Mouse (Mus musculus) ZHBTc4 (cell line): ENCODE measurements around the gene Fmnl2.
A peak's percentile ranks its signal among the peaks of the same experiment; 100 is the strongest.

Source experiments
- DNase-seq: peaks from one replicate; pipeline ENCODE4 v3.0.0-alpha.2; 2011; ENCODE audit warnings: low read depth, low spot score

Gene Fmnl2

GRCm38 (mm10) chr2:52985167-52985566 is 127.5 kb downstream of the Fmnl2 start:
- DNase-seq = no peak

GRCm38 (mm10) chr2:52986354-52986753 is 128.7 kb downstream of the Fmnl2 start:
- no peak for DNase-seq

DNA sequence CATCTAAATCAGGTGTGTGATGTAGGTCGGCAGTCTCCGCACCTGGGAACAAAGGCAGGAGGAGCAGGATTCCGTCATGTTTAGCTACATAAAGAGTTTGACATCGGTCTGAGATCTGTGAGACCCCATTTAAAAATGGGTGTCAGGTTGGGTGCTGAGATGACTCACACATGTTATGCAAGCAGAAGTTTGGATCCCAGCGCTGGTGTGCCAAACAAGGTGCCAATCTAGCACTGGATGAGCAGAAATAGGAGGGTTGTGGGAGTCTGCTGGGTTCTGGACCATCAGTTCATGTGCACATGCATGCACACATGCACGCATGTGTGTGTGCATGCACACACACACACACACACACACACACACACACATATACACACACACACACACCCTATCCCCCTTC is 129.4 kb downstream of the Fmnl2 start:
- no peak for DNase-seq

GRCm38 (mm10) chr2:52987637-52988295 is 130.1 kb downstream of the Fmnl2 start:
- no peak for DNase-seq

GRCm38 (mm10) chr2:52989316-52989715 is 131.7 kb downstream of the Fmnl2 start:
- DNase-seq = no peak

DNA sequence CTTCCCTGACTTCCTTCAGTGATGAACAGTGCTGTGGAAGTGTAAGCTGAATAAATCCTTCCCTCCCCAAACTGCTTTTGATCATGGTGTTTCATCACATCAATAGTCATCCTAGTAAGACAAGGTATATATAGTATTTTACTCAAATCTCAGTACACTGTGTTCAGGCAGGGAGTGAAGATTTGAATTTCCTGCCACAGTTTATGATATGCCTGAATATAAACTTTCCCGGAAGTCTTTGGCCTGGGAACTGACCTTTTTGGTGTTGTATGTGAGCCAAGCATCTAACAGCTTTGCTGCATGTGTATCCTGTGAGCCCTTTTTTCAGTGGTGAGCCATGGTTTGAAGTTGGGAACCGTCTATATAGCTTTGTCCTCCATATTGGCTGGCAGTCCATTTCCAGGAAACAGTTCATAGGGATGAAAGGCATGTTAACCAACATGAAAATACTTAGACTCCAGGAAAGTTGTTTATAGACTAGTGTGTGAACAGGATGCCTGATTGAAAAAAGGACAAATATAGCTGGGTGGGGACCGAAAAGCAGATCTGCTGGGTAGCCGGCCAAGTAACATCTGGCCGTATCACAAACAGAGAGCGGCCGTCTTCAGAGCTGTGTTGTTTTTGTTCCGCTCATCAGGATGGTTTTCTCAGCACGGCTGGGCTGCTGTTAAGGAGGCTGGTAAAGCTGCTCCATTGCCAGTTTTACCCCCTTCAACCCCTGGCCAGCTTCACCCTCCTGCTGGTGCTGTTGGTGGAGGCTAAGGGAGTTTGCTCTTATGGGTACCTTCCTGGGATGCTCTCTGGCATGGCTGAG is 133.4 kb downstream of the Fmnl2 start:
- no peak for DNase-seq

DNA sequence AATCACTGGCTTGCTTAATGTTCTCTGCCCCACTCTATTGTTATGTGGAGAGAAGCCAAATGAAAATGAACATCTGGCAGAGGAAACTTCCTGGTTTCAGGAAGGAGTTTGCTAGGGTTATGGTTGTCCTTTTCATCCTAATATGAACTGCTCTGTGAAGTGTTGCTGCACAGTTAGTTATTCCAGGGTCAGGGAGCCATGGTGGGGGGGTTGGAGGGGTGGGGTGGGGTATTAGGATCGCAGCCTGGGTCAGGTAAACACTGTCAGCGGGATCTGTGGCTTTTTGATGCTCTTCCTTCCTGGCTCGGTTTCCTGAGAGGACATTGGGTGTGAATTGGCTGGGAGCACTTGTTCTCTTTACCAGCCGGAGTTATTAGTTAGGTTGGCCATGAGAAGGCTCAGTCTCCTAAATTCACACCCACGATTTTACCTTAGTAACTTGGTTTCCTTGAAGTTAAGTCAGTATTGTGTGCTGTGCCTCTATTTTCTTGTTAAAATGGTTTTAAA is 134.1 kb downstream of the Fmnl2 start:
- DNase-seq = no peak

DNA sequence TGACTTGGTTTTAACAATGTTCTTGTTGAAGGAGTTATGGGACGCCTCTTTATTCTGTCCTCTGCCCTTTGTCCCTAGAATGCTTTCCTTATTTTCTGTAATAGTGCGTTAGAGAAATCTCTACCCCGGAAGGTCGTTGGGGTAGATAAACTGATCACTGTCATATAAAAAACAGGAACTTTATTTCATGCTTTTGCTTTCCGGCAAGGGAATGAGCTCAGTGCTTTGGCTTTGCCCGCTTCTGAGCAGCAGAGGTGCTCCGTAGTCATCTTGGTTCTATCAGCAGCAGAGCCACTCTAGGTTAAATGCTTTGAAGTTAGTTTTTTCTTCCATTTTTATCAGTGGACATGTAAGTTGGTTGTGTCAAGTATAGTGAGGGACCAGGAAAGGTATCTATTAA is 135.6 kb downstream of the Fmnl2 start:
- no peak for DNase-seq

- DNase-seq = no peak
Observed at GRCm38 (mm10) chr2:52994526-52994925, 136.9 kb downstream of the Fmnl2 start.

DNA sequence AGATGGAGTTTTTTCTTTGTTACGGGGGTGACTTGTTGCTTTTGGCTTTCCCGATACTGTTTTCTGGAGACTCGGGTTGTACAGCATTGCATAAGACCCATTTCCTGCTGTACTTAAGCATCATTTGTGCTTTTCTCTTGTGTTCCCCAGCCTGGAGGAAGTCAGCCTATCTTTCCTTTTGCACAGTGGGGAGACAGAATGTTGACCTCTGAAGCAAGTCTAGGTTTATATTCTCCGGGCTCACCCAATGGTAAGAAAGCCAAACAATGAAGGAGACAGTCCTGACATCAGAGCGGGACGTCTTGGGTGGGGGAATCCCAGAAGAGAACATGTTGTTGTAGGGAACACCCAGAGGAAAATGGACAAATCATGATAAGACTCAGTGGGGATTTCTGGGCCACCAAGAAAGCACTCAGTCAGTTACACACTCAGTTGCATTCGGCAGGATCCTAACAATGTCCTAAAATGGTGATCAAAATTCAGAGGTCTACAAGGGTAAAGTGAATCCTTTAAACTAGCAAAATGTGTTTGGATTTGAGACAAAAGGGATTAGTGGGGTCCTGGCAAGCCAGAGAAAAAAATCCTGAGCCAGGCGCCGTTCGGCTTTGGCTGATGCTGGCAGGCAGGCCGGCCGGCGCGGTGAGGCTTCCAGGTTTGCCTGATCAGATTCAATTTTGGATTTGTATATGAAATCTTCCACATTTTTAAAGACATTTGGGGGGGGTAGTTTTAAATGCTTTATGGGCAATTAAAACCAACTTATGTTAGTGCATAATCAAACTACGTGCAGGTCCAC is 140.5 kb downstream of the Fmnl2 start:
- peak; percentile 24 for DNase-seq

DNA sequence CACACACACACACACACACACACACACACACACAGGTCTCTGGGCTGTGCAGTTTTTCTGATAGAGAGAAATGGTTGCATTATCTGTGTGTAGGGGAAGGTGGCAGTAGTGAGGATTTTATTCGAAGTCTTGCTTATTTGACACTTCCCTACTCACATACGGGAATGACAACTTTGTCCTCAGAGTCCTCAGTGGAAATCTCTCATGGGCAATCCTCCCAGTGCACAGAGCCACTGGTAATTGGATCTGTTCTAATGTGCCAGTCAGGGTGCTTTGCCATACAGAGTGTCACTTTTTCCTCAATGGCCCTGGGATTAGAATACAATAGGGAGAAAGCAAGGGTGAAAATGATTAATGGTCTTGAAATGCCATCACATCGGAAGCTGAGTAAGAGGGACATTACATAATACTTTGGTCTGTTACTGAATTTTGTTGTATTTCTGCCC is 141.9 kb downstream of the Fmnl2 start:
- DNase-seq = peak; percentile 45

GRCm38 (mm10) chr2:53000446-53000845 is 142.8 kb downstream of the Fmnl2 start:
- DNase-seq = no peak

DNA sequence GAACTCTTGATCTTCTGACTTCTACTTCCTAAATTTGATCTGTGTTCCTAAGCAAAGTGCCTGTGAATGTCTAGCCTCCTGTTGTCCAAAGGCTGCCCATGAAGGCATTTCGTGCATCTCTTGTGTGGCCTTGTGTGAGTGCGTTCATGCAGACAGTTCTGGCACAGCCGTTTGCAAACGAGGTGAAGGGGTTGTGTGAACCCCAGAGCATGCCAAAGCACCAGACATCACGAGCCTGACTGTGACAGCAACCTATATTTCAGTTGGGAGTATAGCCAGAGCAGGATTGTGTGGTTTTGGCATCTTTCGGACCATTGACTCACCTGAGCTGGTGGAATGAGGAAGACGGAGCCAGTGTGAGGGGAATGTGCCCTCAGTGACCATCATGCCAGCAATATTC is 148.5 kb downstream of the Fmnl2 start:
- DNase-seq = no peak

- DNase-seq = peak; percentile 94
Observed at GRCm38 (mm10) chr2:53007142-53007541, 149.5 kb downstream of the Fmnl2 start.

DNA sequence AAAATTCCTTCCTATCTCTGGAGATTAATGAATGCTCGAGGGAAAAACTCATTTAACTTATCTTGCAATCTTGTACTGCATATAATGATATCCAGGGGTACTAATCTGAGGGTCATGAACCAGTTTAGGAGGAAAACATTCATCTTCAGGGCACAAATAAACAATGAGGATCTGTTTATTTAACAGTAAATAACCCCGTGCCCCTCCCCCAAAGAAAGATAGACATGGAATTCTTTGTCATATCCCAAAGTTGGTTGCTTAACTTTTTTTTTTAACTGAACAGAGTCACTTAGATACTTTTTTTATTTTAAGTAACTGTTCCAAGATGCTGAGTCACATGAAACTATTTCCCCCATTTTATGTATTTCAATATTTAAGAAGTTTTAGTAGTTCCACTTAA is 155.4 kb downstream of the Fmnl2 start:
- no peak for DNase-seq

- no peak for DNase-seq
Observed at GRCm38 (mm10) chr2:53014451-53014850, 156.8 kb downstream of the Fmnl2 start.

GRCm38 (mm10) chr2:53022982-53023381 is 165.3 kb downstream of the Fmnl2 start:
- no peak for DNase-seq

- DNase-seq = no peak
Observed at GRCm38 (mm10) chr2:53026056-53026769, 168.6 kb downstream of the Fmnl2 start.

DNA sequence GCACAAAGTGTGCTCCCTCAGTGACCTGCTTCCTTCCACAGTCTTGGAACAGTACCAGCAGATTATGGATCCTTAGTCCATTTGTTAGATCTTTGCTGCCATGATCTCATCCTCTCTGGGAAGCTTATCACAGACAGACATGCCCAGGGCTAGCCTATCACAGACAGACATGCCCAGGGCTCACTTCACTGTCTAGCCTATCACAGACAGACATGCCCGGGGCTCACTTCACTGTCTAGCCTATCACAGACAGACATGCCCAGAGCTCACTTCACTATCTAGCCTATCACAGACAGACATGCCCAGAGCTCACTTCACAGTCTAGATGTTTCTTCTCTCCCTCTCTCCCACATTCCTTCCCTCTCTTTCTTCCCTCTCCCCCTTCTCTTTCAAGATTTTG is 171.2 kb downstream of the Fmnl2 start:
- DNase-seq = peak; percentile 40

DNA sequence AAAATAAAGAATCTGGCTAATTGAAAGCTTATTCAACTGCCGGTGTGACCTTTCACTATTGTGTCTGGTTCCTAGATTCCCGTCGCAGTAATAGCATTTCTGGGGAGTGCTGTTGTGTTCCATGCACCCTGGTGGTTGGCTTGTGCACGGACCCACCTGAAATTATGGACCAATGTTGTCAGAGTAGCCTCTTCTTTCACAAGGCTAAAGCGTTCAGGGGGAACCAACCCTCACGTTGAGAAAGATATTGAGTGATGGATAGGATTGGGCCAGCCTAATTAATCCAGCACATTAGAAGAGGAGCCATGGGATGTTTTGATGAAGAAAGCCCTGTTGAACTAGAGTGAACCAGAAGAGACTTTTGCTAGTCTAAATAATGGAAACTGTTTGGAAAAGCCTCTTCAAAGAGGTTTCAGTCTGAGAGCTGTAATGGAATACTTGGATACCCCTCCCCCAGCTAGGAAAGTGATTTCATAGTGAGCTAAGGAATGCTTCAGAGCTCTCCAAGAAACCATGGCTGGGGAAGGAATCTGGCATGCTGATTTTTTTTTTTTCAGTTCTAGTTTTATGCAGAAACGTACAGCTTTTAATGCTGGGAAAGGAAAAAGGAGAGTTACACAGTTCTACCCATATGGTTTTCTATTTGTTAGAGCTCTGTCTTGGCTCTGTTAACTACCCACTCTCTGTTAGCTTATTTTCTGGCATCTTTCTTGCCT is 172.2 kb downstream of the Fmnl2 start:
- no peak for DNase-seq

GRCm38 (mm10) chr2:53030432-53030826 is 172.8 kb downstream of the Fmnl2 start:
- DNase-seq = peak; percentile 9
